Mouse (Mus musculus) layer of hippocampus, adult 9-11 months (tissue): ENCODE measurements at regions not wholly inside any gene's neighbourhood (a gene's known extent, or its start where the extent isn't known, plus 50 kb on each side); places are given as distances from the start of the nearest gene placed in this dataset.

Source experiments
- DNase-seq: peaks from one replicate; pipeline ENCODE4 v3.0.0; 2022

DNA sequence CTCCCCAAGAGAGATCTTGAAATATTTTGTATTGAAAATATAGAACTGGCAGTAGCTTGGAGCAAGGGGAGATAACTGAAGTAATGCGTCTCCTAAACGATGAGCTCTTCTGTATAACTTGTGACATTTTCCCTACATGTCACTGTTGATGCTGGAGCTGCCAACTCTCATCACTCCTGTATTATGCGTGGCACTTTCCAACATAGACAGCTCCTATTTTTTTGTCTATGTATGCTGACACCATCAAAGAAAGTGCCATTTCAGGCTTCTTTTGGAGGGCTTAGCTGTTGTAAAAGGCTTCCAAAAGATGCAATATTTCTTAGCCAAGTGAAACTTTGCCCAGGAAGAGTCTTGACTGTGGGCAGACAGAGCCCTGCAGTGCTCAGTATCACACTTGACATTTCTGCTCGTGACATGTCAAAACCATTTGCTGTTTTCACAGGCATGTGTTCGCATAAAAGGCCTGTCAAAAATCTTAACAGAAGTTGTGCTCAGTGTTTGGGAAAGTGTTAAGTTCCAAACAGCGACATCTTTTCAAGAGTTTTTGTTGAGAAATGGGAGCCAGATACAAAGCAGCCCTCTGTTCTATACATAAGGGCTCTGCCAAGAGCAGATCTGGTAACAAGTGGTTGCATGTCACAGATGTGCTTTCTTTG lies 53.6 kb upstream of the Otol1 start:
- peak; percentile 14 for DNase-seq

DNA sequence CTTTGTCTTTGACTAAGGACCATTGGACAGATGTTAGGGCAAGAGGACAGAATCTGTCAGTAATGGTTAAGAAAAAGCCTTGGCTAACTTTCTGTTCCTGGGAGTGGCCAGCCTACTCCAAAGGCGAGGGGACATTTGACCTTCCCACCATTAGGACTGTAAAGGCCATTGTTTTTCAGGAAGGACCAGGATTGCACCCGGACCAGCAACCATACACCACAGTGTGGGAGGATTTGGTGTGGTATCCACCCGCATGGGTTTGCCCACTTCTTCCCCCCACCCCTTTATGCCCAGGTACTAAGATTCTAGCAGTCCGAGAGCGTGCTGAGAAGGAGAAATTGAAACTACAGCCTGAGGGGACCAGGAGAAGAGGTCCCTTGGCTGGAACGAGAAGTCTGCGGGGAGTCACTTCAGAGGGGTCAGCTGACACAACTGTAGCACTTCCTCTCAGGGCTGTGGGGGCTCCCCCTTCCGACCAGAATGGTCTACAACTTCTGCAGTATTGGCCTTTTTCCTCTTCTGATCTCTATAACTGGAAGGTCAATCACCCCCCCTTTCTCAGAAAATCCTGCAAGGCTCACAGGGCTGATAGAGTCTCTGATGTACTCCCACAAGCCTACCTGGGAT lies 63.2 kb upstream of the Sptssb start:
- DNase-seq = no peak

DNA sequence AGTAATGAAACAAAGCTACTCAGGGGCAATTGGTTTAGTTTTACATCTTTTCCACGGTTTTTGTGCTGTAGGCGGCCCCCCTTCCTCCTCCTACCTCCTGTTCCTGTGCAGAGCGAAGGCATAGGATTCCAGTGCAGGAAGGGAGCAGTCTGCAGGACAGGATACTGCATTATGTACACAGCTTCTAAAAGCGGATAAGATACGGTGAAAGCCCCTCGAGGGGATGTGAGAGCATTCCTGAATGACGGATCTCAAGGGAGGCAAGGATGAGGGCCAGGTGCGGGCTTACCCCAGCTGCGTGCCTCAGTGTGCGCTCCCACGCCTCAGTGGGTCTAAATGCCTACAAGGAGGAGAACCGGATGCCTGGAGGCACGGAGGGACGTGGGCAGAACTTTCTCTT lies 53.1 kb upstream of the Sptssb start:
- no peak for DNase-seq

DNA sequence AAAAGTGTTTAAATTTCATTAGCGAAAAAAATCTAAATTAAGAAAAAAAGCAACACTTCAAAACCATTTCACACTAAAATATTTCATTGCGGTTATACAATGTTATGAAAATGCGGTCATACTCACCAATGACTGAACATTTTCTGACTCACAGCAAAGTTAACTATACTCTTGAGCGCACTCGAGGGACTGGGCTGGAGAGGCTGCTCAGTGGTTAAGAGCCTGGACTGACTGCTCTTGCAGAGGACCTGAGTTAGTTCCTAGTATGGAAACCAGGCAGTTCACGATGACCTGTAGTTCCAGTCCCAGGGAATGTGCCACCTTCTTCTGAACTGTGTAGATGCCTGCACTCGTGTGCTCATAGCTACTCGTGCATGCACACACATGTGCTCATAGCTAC lies 50.3 kb upstream of the Sptssb start:
- no peak for DNase-seq
